Mouse (Mus musculus) liver, embryonic 14.5 days (tissue): ENCODE results near the gene Mgat1.

Experiments used
- CTCF ChIP-seq: IDR thresholded peaks from 2 replicates; pipeline ENCODE4 v1.5.1; 2016; ENCODE audit warnings: antibody characterized with exemption, low read depth, control low read depth
- EP300 ChIP-seq: IDR thresholded peaks from 2 replicates; pipeline ENCODE4 v1.6.1; 2016; ENCODE audit warnings: antibody characterized with exemption, low read depth

GRCm38 (mm10) chr11:49270368-49270767, 26.4 kb downstream of the Mgat1 start:
- TF ChIP-seq CTCF (no peak), EP300 (no peak)
